Mouse (Mus musculus): ENCODE results near the gene Lasp1.

- TF ChIP-seq CTCF (IDR thresholded peaks at IDR 0.05; ENCODE audit: control insufficient read depth, insufficient read depth, insufficient replicate concordance, low read depth, low read length): no peak
- no peak for TF ChIP-seq POLR2A (IDR thresholded peaks at IDR 0.05; ENCODE audit: control insufficient read depth, low read depth, low read length)
Measured at GRCm38 (mm10) chr11:97802495-97802894, 3.7 kb downstream of the Lasp1 start.
